In genomic region chr7:78566617-78567016, GRCm38 (mm10) we compare ENCODE assay signal across 9 mouse cellular contexts.
A peak's percentile ranks its signal among the peaks of the same experiment; 100 is the strongest.
DNase-seq lines count a peak whose midpoint lies in the region; TF ChIP-seq lines count a peak whose summit lies in the region.
"Had no signal": no experiment of that assay in that cellular context is flagged by ENCODE, and none has a peak within 500 bp of the region (broad histone marks: within the 10 kb centered on the region; RNA-seq: fewer than 3 reads in every experiment).

No protein-coding gene starts in this region.

- no peaks in the 10 kb centered on the region for H3K36me3 ChIP-seq in liver, adult 2 months (ENCODE audit: control insufficient read depth, insufficient read depth, low read length)

- no peak overlapping the region for H3K9ac ChIP-seq in liver, adult 2 months (ENCODE audit: low read depth, low read length)

- 57% methylated on average over 3 of the region's 3 CpGs for WGBS in liver, adult 2 months

- no peaks in the 10 kb centered on the region for H3K4me1 ChIP-seq in liver, adult 2 months (ENCODE audit: control insufficient read depth, insufficient read depth, low read length)
- no peaks in the 10 kb centered on the region for H3K4me1 ChIP-seq in bone marrow macrophage, adult 2 months (ENCODE audit: control insufficient read depth, insufficient read depth, low read length)

- peak; percentile 37 for TF ChIP-seq CTCF in liver, adult 2 months (IDR thresholded peaks at IDR 0.05; ENCODE audit: low read depth, low read length)
- peak; percentile 37 for TF ChIP-seq CTCF in bone marrow macrophage, adult 2 months (IDR thresholded peaks at IDR 0.05; ENCODE audit: low read depth, low read length)

- DNase-seq in adrenal gland, postnatal 10 days, result peak; percentile 51
- DNase-seq in adrenal gland, postnatal 25 days, result no peak
- peak; percentile 12 for DNase-seq in liver, adult 2 months (ENCODE audit: extremely low read depth, low read depth, low spot score)
- DNase-seq in liver, result no peak
- DNase-seq in lung, postnatal 36 days, result peak; percentile 48
- no peak for DNase-seq in ovary, adult 18-20 months (ENCODE audit: low spot score)
- DNase-seq in right cerebral cortex, adult 2 months (ENCODE audit: low spot score in 2 of 2), result no peak

- no peaks in the 10 kb centered on the region for H3K79me2 ChIP-seq in liver, adult 2 months (ENCODE audit: control insufficient read depth, insufficient read depth, low read length)

- no peak for TF ChIP-seq POLR2A in liver, adult 2 months (IDR thresholded peaks at IDR 0.05; ENCODE audit: extremely low read depth, insufficient read depth, low read length)
- no peak for TF ChIP-seq POLR2A in bone marrow macrophage, adult 2 months (IDR thresholded peaks at IDR 0.05; ENCODE audit: borderline replicate concordance, low read depth, low read length)

- H3K27ac ChIP-seq in liver, adult 2 months (replicated peaks; ENCODE audit: insufficient read depth, low read depth, low read length), result no peak overlapping the region
- H3K27ac ChIP-seq in bone marrow macrophage, adult 2 months (ENCODE audit: insufficient read depth, low read depth, low read length), result no peak overlapping the region
- H3K27ac ChIP-seq: macrophage had no signal

- no peak overlapping the region for H3K4me3 ChIP-seq in liver, adult 2 months (ENCODE audit: insufficient read depth, low read depth, low read length)
- no peak overlapping the region for H3K4me3 ChIP-seq in bone marrow macrophage, adult 2 months (ENCODE audit: insufficient read depth, low read length)

- no peaks in the 10 kb centered on the region for H3K27me3 ChIP-seq in liver, adult 2 months (ENCODE audit: control insufficient read depth, insufficient read depth, low read length)

Comparison
In these comparisons a context has a peak if more than half of its experiments do, and no peak if none do; other contexts are left out.
1. DNase-seq: peak in adrenal gland, postnatal 10 days (single experiment), liver, adult 2 months (single experiment) and lung, postnatal 36 days (single experiment); none in adrenal gland, postnatal 25 days (single experiment), liver (single experiment), ovary, adult 18-20 months (single experiment) and right cerebral cortex, adult 2 months (0 of 2).